Mouse (Mus musculus): ENCODE measurements around the gene Hoxd13.

The Hoxd13 gene

GRCm38 (mm10) chr2:74691995-74692807 lies 24.1 kb downstream of the Hoxd13 start:
- no peak for DNase-seq (ENCODE audit: extremely low spot score, low read depth, low spot score)

DNA sequence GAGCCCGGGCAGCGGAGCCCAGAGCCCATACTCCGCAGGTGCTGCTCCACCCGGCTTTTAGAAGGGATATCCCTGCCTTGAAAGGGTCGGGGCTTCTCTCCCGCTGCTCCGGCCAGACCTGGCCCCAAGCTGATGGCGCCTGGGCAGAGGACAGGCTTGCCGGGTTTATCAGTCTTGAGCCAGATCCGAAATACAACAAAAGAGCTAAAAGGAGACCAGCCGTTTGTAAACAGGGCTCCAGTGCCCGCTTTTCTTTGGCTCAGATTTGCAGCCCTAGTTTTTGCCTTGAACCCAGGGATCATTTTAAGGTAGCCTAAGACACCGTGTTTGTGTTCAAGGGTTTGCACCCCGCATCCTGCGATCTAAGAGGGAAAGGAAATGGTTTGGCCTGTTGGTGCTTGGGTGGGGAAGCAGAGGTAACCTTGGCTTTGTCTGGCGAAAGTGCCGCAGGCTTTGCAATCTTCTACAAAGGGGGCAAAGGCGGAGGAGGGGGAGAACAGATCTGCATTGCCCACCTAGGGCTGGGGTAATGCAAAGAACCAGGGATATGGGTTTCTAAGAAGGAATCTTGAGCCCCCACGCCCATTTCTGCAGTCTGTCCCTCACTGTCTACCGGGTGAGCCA lies 24.8 kb downstream of the Hoxd13 start:
- no peak for DNase-seq (ENCODE audit: extremely low spot score, low read depth, low spot score)

GRCm38 (mm10) chr2:74693432-74693827 lies 25.3 kb downstream of the Hoxd13 start:
- DNase-seq (ENCODE audit: extremely low spot score, low read depth, low spot score), result no peak

DNA sequence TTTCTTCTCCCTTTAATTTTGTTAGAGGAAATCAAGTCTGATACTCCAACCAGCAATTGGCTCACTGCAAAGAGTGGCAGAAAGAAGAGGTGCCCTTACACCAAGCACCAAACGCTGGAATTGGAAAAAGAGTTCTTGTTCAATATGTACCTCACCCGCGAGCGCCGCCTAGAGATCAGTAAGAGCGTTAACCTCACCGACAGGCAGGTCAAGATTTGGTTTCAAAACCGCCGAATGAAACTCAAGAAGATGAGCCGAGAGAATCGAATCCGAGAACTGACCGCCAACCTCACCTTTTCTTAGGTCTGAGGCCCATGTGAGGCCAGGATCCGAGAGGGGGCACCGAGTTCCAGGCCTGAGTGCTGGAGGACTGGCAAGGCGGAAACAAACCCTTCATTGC lies 26.0 kb downstream of the Hoxd13 start:
- DNase-seq (ENCODE audit: extremely low spot score, low read depth, low spot score), result no peak

- no peak for DNase-seq (ENCODE audit: extremely low spot score, low read depth, low spot score)
These were observed 27.3 kb downstream of the Hoxd13 start for GRCm38 (mm10) chr2:74695383-74695782.

- DNase-seq (ENCODE audit: extremely low spot score, low read depth, low spot score), result no peak
These were observed 27.8 kb downstream of the Hoxd13 start for GRCm38 (mm10) chr2:74695813-74696430.

- DNase-seq (ENCODE audit: extremely low spot score, low read depth, low spot score), result no peak
These were observed 28.6 kb downstream of the Hoxd13 start for GRCm38 (mm10) chr2:74696442-74697335.

DNA sequence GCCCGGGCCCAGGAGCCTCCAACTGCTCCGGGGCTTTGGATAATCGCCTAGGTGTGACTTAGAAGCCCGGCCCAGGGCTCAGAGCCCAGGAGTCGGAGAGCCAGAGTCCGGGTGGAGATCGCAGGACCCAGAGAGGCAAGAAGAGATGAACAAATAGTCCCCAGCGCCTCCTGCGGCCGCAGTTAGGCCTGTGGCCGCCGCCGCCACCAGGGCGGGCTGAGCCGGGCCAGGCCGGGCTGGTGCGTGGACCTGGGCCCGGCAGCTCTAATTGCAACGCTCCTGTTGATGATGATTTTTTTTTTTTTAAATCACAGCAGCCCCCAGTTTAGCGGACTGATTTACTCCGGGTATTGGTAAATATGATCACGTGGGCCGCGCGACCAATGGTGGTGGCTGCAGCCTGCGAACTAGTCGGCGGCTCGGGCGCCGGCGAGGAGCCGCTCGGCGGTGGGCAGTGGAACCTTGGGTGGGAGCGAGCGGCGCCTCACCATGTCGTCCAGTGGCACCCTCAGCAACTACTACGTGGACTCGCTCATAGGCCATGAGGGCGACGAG lies 29.5 kb downstream of the Hoxd13 start, which contains the start of gene Hoxd9:
TSS of gene Hoxd9 (plus strand) at position 161 of the 555 bp plus-strand sequence.
- no peak for DNase-seq (ENCODE audit: extremely low spot score, low read depth, low spot score)

- DNase-seq (ENCODE audit: extremely low spot score, low read depth, low spot score), result no peak
These were observed 30.3 kb downstream of the Hoxd13 start for GRCm38 (mm10) chr2:74698201-74699052.

GRCm38 (mm10) chr2:74699053-74699430 lies 30.9 kb downstream of the Hoxd13 start:
- DNase-seq (ENCODE audit: extremely low spot score, low read depth, low spot score), result no peak

- DNase-seq (ENCODE audit: extremely low spot score, low read depth, low spot score), result no peak
These were observed 31.8 kb downstream of the Hoxd13 start for GRCm38 (mm10) chr2:74699664-74700545.

- no peak for DNase-seq (ENCODE audit: extremely low spot score, low read depth, low spot score)
These were observed 32.5 kb downstream of the Hoxd13 start for GRCm38 (mm10) chr2:74700546-74701112.

DNA sequence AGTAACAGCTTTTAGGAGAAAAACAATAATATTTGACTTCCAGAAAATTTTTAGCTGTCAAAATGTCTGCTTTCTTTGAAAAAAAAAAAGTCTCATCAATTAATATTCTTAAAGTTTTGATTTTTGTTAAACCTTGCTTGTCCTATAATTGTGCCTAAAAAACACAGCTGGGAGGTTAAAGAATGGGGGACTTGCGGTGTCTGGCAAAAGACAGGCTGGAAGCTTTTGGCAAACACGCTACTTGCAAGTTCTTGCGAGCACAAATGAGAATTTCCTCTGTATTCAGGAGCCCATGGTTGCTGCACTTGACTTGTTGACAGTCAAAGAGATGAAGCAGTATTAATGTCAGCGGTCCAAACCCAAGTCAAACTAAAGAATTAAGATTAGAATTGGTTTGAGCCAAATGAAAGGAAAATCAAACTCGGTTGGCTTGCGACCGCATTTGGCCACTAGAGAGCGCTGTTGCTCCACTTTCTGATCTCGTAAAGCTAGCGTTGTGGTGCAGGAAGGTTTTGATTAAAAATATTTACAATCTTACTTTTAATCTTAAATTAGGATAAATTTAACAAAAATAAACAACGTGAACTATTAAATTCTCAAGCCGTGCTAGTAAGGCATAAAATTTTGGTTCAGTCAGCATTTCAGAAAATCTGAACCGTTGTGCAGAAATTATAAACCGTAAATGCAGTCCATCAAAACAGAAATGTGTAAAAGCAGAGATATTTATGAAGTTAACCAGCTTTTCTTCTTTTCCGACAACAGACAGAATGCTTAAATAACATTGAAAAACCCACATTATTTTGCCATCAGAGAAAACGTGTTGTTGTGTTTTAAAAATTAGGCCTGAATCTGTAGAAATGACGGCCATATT lies 34.1 kb downstream of the Hoxd13 start:
- DNase-seq (ENCODE audit: extremely low spot score, low read depth, low spot score), result no peak

GRCm38 (mm10) chr2:74702820-74703219 lies 34.7 kb downstream of the Hoxd13 start:
- no peak for DNase-seq (ENCODE audit: extremely low spot score, low read depth, low spot score)

- no peak for DNase-seq (ENCODE audit: extremely low spot score, low read depth, low spot score)
These were observed 35.2 kb downstream of the Hoxd13 start for GRCm38 (mm10) chr2:74703317-74703716.

- no peak for DNase-seq (ENCODE audit: extremely low spot score, low read depth, low spot score)
These were observed 35.7 kb downstream of the Hoxd13 start for GRCm38 (mm10) chr2:74703720-74704392.
